Mouse (Mus musculus) embryonic facial prominence, embryonic 11.5 days (tissue): ENCODE results near the gene Cox7a2l. TPM values are rescaled to one million over a fixed set of nuclear protein-coding genes. Genes with fewer than 3 reads are reported as not detected.

ENCODE experiments used
- ATAC-seq: fragments of 200-750 bp; cut with Nextera tagmentation; replicated peaks from 2 replicates; pipeline ENCODE4 v1.8.0; 2017; ENCODE audit warnings: low read depth; ENCODE audit not compliant: insufficient number of reproducible peaks, low FRiP score, low TSS enrichment
- DNase-seq: peaks from one replicate; pipeline ENCODE4 v3.0.0-alpha.2; 2015; ENCODE audit warnings: low spot score
- H3K27ac ChIP-seq: fragments of 300-500 bp; sonication (generic); replicated peaks from 2 replicates; pipeline ENCODE4 v1.5.1; 2014; ENCODE audit warnings: mild to moderate bottlenecking, low read depth, low read length, control low read depth
- H3K27me3 ChIP-seq: fragments of 300-500 bp; sonication (generic); 2 replicates; pipeline ENCODE4 v1.6.1; 2014; ENCODE audit warnings: mild to moderate bottlenecking, low read length, moderate library complexity, mixed read lengths; ENCODE audit not compliant: control insufficient read depth, insufficient read depth
- H3K36me3 ChIP-seq: fragments of 300-500 bp; sonication (generic); replicated peaks from 2 replicates; pipeline ENCODE4 v1.6.1; 2014; ENCODE audit warnings: low read depth, mild to moderate bottlenecking, low read length, moderate library complexity, mixed read lengths; ENCODE audit not compliant: control insufficient read depth, insufficient read depth
- H3K4me1 ChIP-seq: fragments of 300-500 bp; sonication (generic); 2 replicates; pipeline ENCODE4 v1.6.1; 2014; ENCODE audit warnings: low read length, mixed read lengths; ENCODE audit not compliant: control insufficient read depth, insufficient read depth
- H3K4me2 ChIP-seq: fragments of 300-500 bp; sonication (generic); 2 replicates; pipeline ENCODE4 v1.6.1; 2014; ENCODE audit warnings: low read depth, mild to moderate bottlenecking, control low read depth, low read length, moderate library complexity
- H3K4me3 ChIP-seq: fragments of 300-500 bp; sonication (generic); 2 replicates; pipeline ENCODE4 v1.5.1; 2014; ENCODE audit warnings: low read depth, low read length, control low read depth
- H3K9ac ChIP-seq: fragments of 300-500 bp; sonication (generic); replicated peaks from 2 replicates; pipeline ENCODE4 v1.6.1; 2014; ENCODE audit warnings: mild to moderate bottlenecking, control low read depth, low read length
- H3K9me3 ChIP-seq: fragments of 300-500 bp; sonication (generic); replicated peaks from 2 replicates; pipeline ENCODE4 v1.6.1; 2016; ENCODE audit warnings: mild to moderate bottlenecking, low read length, inconsistent platforms, mixed read lengths; ENCODE audit not compliant: control insufficient read depth
- WGBS: fragments of 180-500 bp; shearing (Covaris S2); extraction: QIAGEN DNeasy Blood & Tissue Kit; methylation state at CpG from one replicate; pipeline ENCODE4 v1.1.7; 2014; 5-methylcytosine and 5-hydroxymethylcytosine counted together
- polyA plus RNA-seq: library from polyadenylated mRNA; unstranded; fragments of >200 nt; fragmentation: Nextera tagmentation; extraction: Ambion mirVana; gene quantifications from 2 replicates; pipeline ENCODE4 v1.2.1, GENCODE M21; 2014

Gene Cox7a2l
- polyA plus RNA-seq, 1 experiment from 2014 or later = 164 TPM

GRCm38 (mm10) chr17:83465969-83466368, 51.2 kb downstream of the Cox7a2l start:
- H3K9me3 ChIP-seq = no peaks in the 10 kb centered on the region
- H3K4me2 ChIP-seq = no peak overlapping the region
- H3K27ac ChIP-seq = no peak overlapping the region
- H3K9ac ChIP-seq = no peak overlapping the region
- no peak overlapping the region for H3K4me3 ChIP-seq
- 94% methylated on average over 5 of the region's 5 CpGs for WGBS
- H3K4me1 ChIP-seq = no peaks in the 10 kb centered on the region
- DNase-seq (no peak), ATAC-seq (no peak)
- H3K36me3 ChIP-seq = peaks cover 2% of the 10 kb centered on the region
- no peaks in the 10 kb centered on the region for H3K27me3 ChIP-seq

- Histone ChIP-seq H3K9ac (no peak overlapping the region), H3K27ac (no peak overlapping the region), H3K4me2 (no peak overlapping the region), H3K27me3 (no peaks in the 10 kb centered on the region), H3K4me3 (no peak overlapping the region), H3K9me3 (no peaks in the 10 kb centered on the region), H3K36me3 (peaks cover 5% of the 10 kb centered on the region), H3K4me1 (no peaks in the 10 kb centered on the region)
- 91% methylated on average over 1 of the region's 1 CpGs for WGBS
- DNase-seq (no peak), ATAC-seq (no peak)
These were observed 59.9 kb downstream of the Cox7a2l start for GRCm38 (mm10) chr17:83457271-83457670.

- Histone ChIP-seq H3K4me1 (no peaks in the 10 kb centered on the region), H3K36me3 (peaks cover 5% of the 10 kb centered on the region)
- WGBS = 90% methylated on average over 5 of the region's 5 CpGs
These were observed 63.5 kb downstream of the Cox7a2l start for GRCm38 (mm10) chr17:83453587-83453986.

GRCm38 (mm10) chr17:83452451-83452850, 64.7 kb downstream of the Cox7a2l start:
- H3K4me2 ChIP-seq = no peak overlapping the region
- WGBS = 96% methylated on average over 8 of the region's 8 CpGs
- no peaks in the 10 kb centered on the region for H3K9me3 ChIP-seq
- DNase-seq (no peak), ATAC-seq (no peak)
- no peak overlapping the region for H3K27ac ChIP-seq
- no peak overlapping the region for H3K9ac ChIP-seq
- H3K36me3 ChIP-seq = peaks cover 5% of the 10 kb centered on the region
- H3K4me3 ChIP-seq = no peak overlapping the region
- no peaks in the 10 kb centered on the region for H3K4me1 ChIP-seq
- no peaks in the 10 kb centered on the region for H3K27me3 ChIP-seq

More at GRCm38 (mm10) chr17:83453587-83453986, 63.5 kb downstream of the Cox7a2l start:
- Histone ChIP-seq H3K9me3 (no peaks in the 10 kb centered on the region), H3K9ac (no peak overlapping the region), H3K27ac (no peak overlapping the region), H3K4me2 (no peak overlapping the region), H3K27me3 (no peaks in the 10 kb centered on the region), H3K4me3 (no peak overlapping the region)
- DNase-seq = no peak
- no peak for ATAC-seq

Other genes starting within 250 kb of the Cox7a2l start
- gene Eml4, start 166.4 kb downstream of the Cox7a2l start, polyA plus RNA-seq = 65.6 and 65.7 TPM in 2 replicates
- gene Kcng3, start 114.6 kb upstream of the Cox7a2l start, polyA plus RNA-seq = not detected in 2 replicates
- 44.5 and 45.1 TPM in 2 replicates for gene Mta3, start 188.8 kb upstream of the Cox7a2l start, polyA plus RNA-seq